Mouse (Mus musculus): Measurements from ENCODE around the gene Gm12216. TPM values are rescaled to one million over a fixed set of nuclear protein-coding genes. Genes with fewer than 3 reads are reported as not detected.

The Gm12216 gene
- polyA plus RNA-seq, 1 experiment = 1.6 TPM

- no peaks in the 10 kb centered on the region for H3K79me2 ChIP-seq (ENCODE audit: control insufficient read depth, insufficient read depth)
- no peak overlapping the region for H3ac ChIP-seq (ENCODE audit: control insufficient read depth, insufficient read length)
- no peaks in the 10 kb centered on the region for H3K36me3 ChIP-seq (ENCODE audit: control insufficient read depth, insufficient read depth)
- no peak overlapping the region for H3K4me3 ChIP-seq
- no peak overlapping the region for H3K4me2 ChIP-seq (ENCODE audit: low read depth)
- TF ChIP-seq POLR2AphosphoS2 (IDR thresholded peaks at IDR 0.05; ENCODE audit: insufficient read length, low read depth) = no peak
- H3K27me3 ChIP-seq (ENCODE audit: control insufficient read depth, insufficient read depth, insufficient read length) = no peaks in the 10 kb centered on the region
Observed at GRCm38 (mm10) chr11:53818794-53819193, 40.3 kb downstream of the Gm12216 start.

- Histone ChIP-seq H3K4me3 (no peak overlapping the region), H3ac (ENCODE audit: control insufficient read depth, insufficient read length) (no peak overlapping the region)
Observed at GRCm38 (mm10) chr11:53816841-53817375, 42.1 kb downstream of the Gm12216 start.

DNA sequence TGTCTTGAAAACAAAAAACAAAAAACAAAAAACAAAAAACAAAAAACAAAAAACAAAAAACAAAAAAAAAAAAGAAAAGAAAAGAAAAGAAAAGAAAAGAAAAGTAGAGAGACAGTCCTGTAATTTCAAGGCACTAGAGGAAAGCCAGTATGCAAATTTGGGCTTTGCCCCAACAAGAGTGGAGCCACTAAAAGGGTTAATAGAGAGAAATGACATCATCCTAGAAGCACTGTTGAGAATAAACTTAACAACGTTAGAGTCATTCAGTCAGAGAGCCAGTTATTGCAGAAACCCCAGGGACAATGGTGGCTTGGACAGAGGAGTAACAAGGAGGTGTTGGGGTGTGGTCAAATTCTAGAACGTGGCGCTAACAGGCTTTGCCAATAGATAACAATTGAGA, 44.2 kb downstream of the Gm12216 start:
- H3K4me2 ChIP-seq (ENCODE audit: low read depth) = no peak overlapping the region
- no peaks in the 10 kb centered on the region for H3K27me3 ChIP-seq (ENCODE audit: control insufficient read depth, insufficient read depth, insufficient read length)
- no peak overlapping the region for H3K4me3 ChIP-seq
- no peaks in the 10 kb centered on the region for H3K36me3 ChIP-seq (ENCODE audit: control insufficient read depth, insufficient read depth)
- H3ac ChIP-seq (ENCODE audit: control insufficient read depth, insufficient read length) = no peak overlapping the region
- H3K79me2 ChIP-seq (ENCODE audit: control insufficient read depth, insufficient read depth) = no peaks in the 10 kb centered on the region
- TF ChIP-seq POLR2A (IDR thresholded peaks at IDR 0.05; ENCODE audit: insufficient read length, low read depth) (no peak), USF1 (IDR thresholded peaks at IDR 0.05; ENCODE audit: low read depth) (no peak), MYOG (IDR thresholded peaks at IDR 0.05; ENCODE audit: control insufficient read depth in 1 of 3, insufficient read depth in 1 of 3, insufficient read length in 2 of 3, low read depth in 2 of 3) (no peak)

More at GRCm38 (mm10) chr11:53816841-53817375, 42.1 kb downstream of the Gm12216 start:
- Histone ChIP-seq H3K4me2 (ENCODE audit: low read depth) (no peak overlapping the region), H3K36me3 (ENCODE audit: control insufficient read depth, insufficient read depth) (no peaks in the 10 kb centered on the region), H3K27me3 (ENCODE audit: control insufficient read depth, insufficient read depth, insufficient read length) (no peaks in the 10 kb centered on the region), H3K79me2 (ENCODE audit: control insufficient read depth, insufficient read depth) (no peaks in the 10 kb centered on the region)
- TF ChIP-seq E2F4 (IDR thresholded peaks at IDR 0.05; ENCODE audit: insufficient read depth) = no peak
- no peak for TF ChIP-seq MYOD1 (IDR thresholded peaks at IDR 0.05; ENCODE audit: control insufficient read depth in 1 of 3, insufficient read length in 2 of 3, low read depth in 2 of 3)
- no peak for TF ChIP-seq MYOG (IDR thresholded peaks at IDR 0.05; ENCODE audit: control insufficient read depth in 1 of 3, insufficient read depth in 1 of 3, insufficient read length in 2 of 3, low read depth in 2 of 3)
- no peak for TF ChIP-seq REST (IDR thresholded peaks at IDR 0.05; ENCODE audit: insufficient read depth, insufficient read length)
- TF ChIP-seq SRF (IDR thresholded peaks at IDR 0.05; ENCODE audit: control insufficient read depth, insufficient read length, low read depth) = no peak
- TF ChIP-seq USF1 (IDR thresholded peaks at IDR 0.05; ENCODE audit: low read depth) = no peak
- no peak for TF ChIP-seq TCF3 (IDR thresholded peaks at IDR 0.05; ENCODE audit: insufficient read length, low read depth)
- no peak for TF ChIP-seq CEBPB (IDR thresholded peaks at IDR 0.05; ENCODE audit: insufficient read depth, poor library complexity, severe bottlenecking)
- TF ChIP-seq POLR2A (IDR thresholded peaks at IDR 0.05; ENCODE audit: insufficient read length, low read depth) = no peak
- TF ChIP-seq TCF12 (IDR thresholded peaks at IDR 0.05; ENCODE audit: insufficient read depth, poor library complexity, severe bottlenecking) = no peak
- TF ChIP-seq POLR2AphosphoS2 (IDR thresholded peaks at IDR 0.05; ENCODE audit: insufficient read length, low read depth) = no peak
- no peak for TF ChIP-seq MAX (IDR thresholded peaks at IDR 0.05; ENCODE audit: low read depth)

- Histone ChIP-seq H3K36me3 (ENCODE audit: control insufficient read depth, insufficient read depth) (no peaks in the 10 kb centered on the region), H3K79me2 (ENCODE audit: control insufficient read depth, insufficient read depth) (no peaks in the 10 kb centered on the region), H3ac (ENCODE audit: control insufficient read depth, insufficient read length) (no peak overlapping the region), H3K27me3 (ENCODE audit: control insufficient read depth, insufficient read depth, insufficient read length) (no peaks in the 10 kb centered on the region), H3K4me2 (ENCODE audit: low read depth) (no peak overlapping the region), H3K4me3 (no peak overlapping the region)
- no peak for TF ChIP-seq REST (IDR thresholded peaks at IDR 0.05; ENCODE audit: insufficient read depth, insufficient read length)
- no peak for TF ChIP-seq TCF12 (IDR thresholded peaks at IDR 0.05; ENCODE audit: insufficient read depth, poor library complexity, severe bottlenecking)
- TF ChIP-seq MAX (IDR thresholded peaks at IDR 0.05; ENCODE audit: low read depth) = no peak
- TF ChIP-seq POLR2A (IDR thresholded peaks at IDR 0.05; ENCODE audit: insufficient read length, low read depth) = no peak
- TF ChIP-seq TCF3 (IDR thresholded peaks at IDR 0.05; ENCODE audit: insufficient read length, low read depth) = no peak
- no peak for TF ChIP-seq MYOG (IDR thresholded peaks at IDR 0.05; ENCODE audit: control insufficient read depth in 1 of 3, insufficient read depth in 1 of 3, insufficient read length in 2 of 3, low read depth in 2 of 3)
- no peak for TF ChIP-seq POLR2AphosphoS2 (IDR thresholded peaks at IDR 0.05; ENCODE audit: insufficient read length, low read depth)
- no peak for TF ChIP-seq CEBPB (IDR thresholded peaks at IDR 0.05; ENCODE audit: insufficient read depth, poor library complexity, severe bottlenecking)
- TF ChIP-seq USF1 (IDR thresholded peaks at IDR 0.05; ENCODE audit: low read depth) = no peak
- no peak for TF ChIP-seq SRF (IDR thresholded peaks at IDR 0.05; ENCODE audit: control insufficient read depth, insufficient read length, low read depth)
- no peak for TF ChIP-seq MYOD1 (IDR thresholded peaks at IDR 0.05; ENCODE audit: control insufficient read depth in 1 of 3, insufficient read length in 2 of 3, low read depth in 2 of 3)
- TF ChIP-seq E2F4 (IDR thresholded peaks at IDR 0.05; ENCODE audit: insufficient read depth) = no peak
Observed at GRCm38 (mm10) chr11:53813001-53813868, 45.8 kb downstream of the Gm12216 start.

GRCm38 (mm10) chr11:53811312-53811711, 47.7 kb downstream of the Gm12216 start:
- no peak overlapping the region for H3K4me3 ChIP-seq
- H3ac ChIP-seq (ENCODE audit: control insufficient read depth, insufficient read length) = no peak overlapping the region
- no peaks in the 10 kb centered on the region for H3K27me3 ChIP-seq (ENCODE audit: control insufficient read depth, insufficient read depth, insufficient read length)
- no peaks in the 10 kb centered on the region for H3K79me2 ChIP-seq (ENCODE audit: control insufficient read depth, insufficient read depth)
- TF ChIP-seq MAX (IDR thresholded peaks at IDR 0.05; ENCODE audit: low read depth) (no peak), REST (IDR thresholded peaks at IDR 0.05; ENCODE audit: insufficient read depth, insufficient read length) (no peak), MYOG (IDR thresholded peaks at IDR 0.05; ENCODE audit: control insufficient read depth in 1 of 3, insufficient read depth in 1 of 3, insufficient read length in 2 of 3, low read depth in 2 of 3) (no peak), POLR2A (IDR thresholded peaks at IDR 0.05; ENCODE audit: insufficient read length, low read depth) (no peak), E2F4 (IDR thresholded peaks at IDR 0.05; ENCODE audit: insufficient read depth) (no peak), SRF (IDR thresholded peaks at IDR 0.05; ENCODE audit: control insufficient read depth, insufficient read length, low read depth) (no peak), USF1 (IDR thresholded peaks at IDR 0.05; ENCODE audit: low read depth) (no peak), MYOD1 (IDR thresholded peaks at IDR 0.05; ENCODE audit: control insufficient read depth in 1 of 3, insufficient read length in 2 of 3, low read depth in 2 of 3) (no peak), CEBPB (IDR thresholded peaks at IDR 0.05; ENCODE audit: insufficient read depth, poor library complexity, severe bottlenecking) (no peak), TCF12 (IDR thresholded peaks at IDR 0.05; ENCODE audit: insufficient read depth, poor library complexity, severe bottlenecking) (no peak)
- H3K4me2 ChIP-seq (ENCODE audit: low read depth) = no peak overlapping the region
- no peaks in the 10 kb centered on the region for H3K36me3 ChIP-seq (ENCODE audit: control insufficient read depth, insufficient read depth)

Data from myocyte (in vitro differentiated cells).